Mouse (Mus musculus) megakaryocyte, embryonic 14.5 days (primary cell): Measurements from ENCODE around the gene Ddr1. TPM values are rescaled to one million over a fixed set of nuclear protein-coding genes. Genes with fewer than 3 reads are reported as not detected.
"Not testable (repeated sequence)": the region's sequence is repeated elsewhere in the genome, so short reads cannot be mapped to it uniquely, and the experiment has no call there.

ENCODE experiments used
- H3K27me3 ChIP-seq: replicated peaks from 2 replicates; pipeline ENCODE3; 2012; ENCODE audit warnings: inconsistent platforms
- H3K36me3 ChIP-seq: replicated peaks from 2 replicates; pipeline ENCODE3; 2012; ENCODE audit warnings: low read length, inconsistent platforms, mixed read lengths
- H3K4me1 ChIP-seq: 2 replicates; pipeline ENCODE4 v1.6.1; 2012; ENCODE audit warnings: inconsistent platforms
- H3K4me3 ChIP-seq: replicated peaks from 2 replicates; pipeline ENCODE3; 2012; ENCODE audit warnings: moderate library complexity, mild to moderate bottlenecking, inconsistent platforms
- H3K9me3 ChIP-seq: 2 replicates; pipeline ENCODE4 v1.6.1; 2012; ENCODE audit warnings: inconsistent platforms
- FLI1 ChIP-seq: IDR thresholded peaks from 2 replicates; pipeline ENCODE4 v1.6.1; 2012; ENCODE audit warnings: low read length, inconsistent platforms, mixed read lengths
- GATA1 ChIP-seq: IDR thresholded peaks from 3 replicates; pipeline ENCODE4 v1.6.1; 2012; ENCODE audit warnings: mixed read lengths, low read length, inconsistent platforms, borderline replicate concordance
- polyA plus RNA-seq: library from polyadenylated mRNA; stranded (reverse); fragments of >175 nt; gene quantifications from 2 replicates; pipeline ENCODE4 v1.2.3, GENCODE M21; 2012; ENCODE audit warnings: low replicate concordance; ENCODE audit not compliant: insufficient read depth

The Ddr1 gene
- polyA plus RNA-seq, 1 experiment: not detected

- Histone ChIP-seq H3K4me1 (peaks cover 53% of the 10 kb centered on the region), H3K9me3 (no peaks in the 10 kb centered on the region), H3K36me3 (no peaks in the 10 kb centered on the region), H3K4me3 (peak overlapping the region; percentile 81), H3K27me3 (peaks cover 11% of the 10 kb centered on the region)
- TF ChIP-seq FLI1 (no peak), GATA1 (no peak)
Observed at GRCm38 (mm10) chr17:35737743-35738142, 33.3 kb upstream of the Ddr1 start.

GRCm38 (mm10) chr17:35736280-35736960 is 32.0 kb upstream of the Ddr1 start:
- no peaks in the 10 kb centered on the region for H3K36me3 ChIP-seq
- H3K9me3 ChIP-seq: no peaks in the 10 kb centered on the region
- H3K4me1 ChIP-seq: peaks cover 40% of the 10 kb centered on the region
- peaks cover 20% of the 10 kb centered on the region for H3K27me3 ChIP-seq
- no peak for TF ChIP-seq FLI1
- TF ChIP-seq GATA1: no peak
- H3K4me3 ChIP-seq: peak overlapping the region; percentile 44

GRCm38 (mm10) chr17:35734478-35734877 is 30.1 kb upstream of the Ddr1 start:
- TF ChIP-seq FLI1 (no peak), GATA1 (no peak)
- Histone ChIP-seq H3K9me3 (no peaks in the 10 kb centered on the region), H3K27me3 (peaks cover 29% of the 10 kb centered on the region), H3K36me3 (no peaks in the 10 kb centered on the region), H3K4me3 (no peak overlapping the region), H3K4me1 (peaks cover 21% of the 10 kb centered on the region)

GRCm38 (mm10) chr17:35733398-35733797 is 29.0 kb upstream of the Ddr1 start:
- TF ChIP-seq GATA1 (no peak), FLI1 (no peak)
- H3K4me3 ChIP-seq: no peak overlapping the region
- peaks cover 34% of the 10 kb centered on the region for H3K27me3 ChIP-seq
- H3K9me3 ChIP-seq: no peaks in the 10 kb centered on the region
- peaks cover 17% of the 10 kb centered on the region for H3K4me1 ChIP-seq
- H3K36me3 ChIP-seq: no peaks in the 10 kb centered on the region

- Histone ChIP-seq H3K36me3 (no peaks in the 10 kb centered on the region), H3K4me3 (no peak overlapping the region), H3K4me1 (peaks cover 14% of the 10 kb centered on the region), H3K9me3 (no peaks in the 10 kb centered on the region), H3K27me3 (peaks cover 45% of the 10 kb centered on the region)
- TF ChIP-seq GATA1 (no peak), FLI1 (no peak)
Observed at GRCm38 (mm10) chr17:35731431-35732145, 27.2 kb upstream of the Ddr1 start.

GRCm38 (mm10) chr17:35730112-35730511 is 25.7 kb upstream of the Ddr1 start:
- H3K4me3 ChIP-seq: not testable (repeated sequence)

GRCm38 (mm10) chr17:35728821-35729220 is 24.4 kb upstream of the Ddr1 start:
- Histone ChIP-seq H3K36me3 (no peaks in the 10 kb centered on the region), H3K9me3 (no peaks in the 10 kb centered on the region), H3K27me3 (peaks cover 62% of the 10 kb centered on the region), H3K4me3 (no peak overlapping the region), H3K4me1 (peaks cover 15% of the 10 kb centered on the region)
- TF ChIP-seq FLI1 (no peak), GATA1 (no peak)

More at GRCm38 (mm10) chr17:35730112-35730511, 25.7 kb upstream of the Ddr1 start:
- H3K4me1 ChIP-seq: peaks cover 15% of the 10 kb centered on the region
- not testable (repeated sequence) for H3K9me3 ChIP-seq, H3K36me3 ChIP-seq
- peaks cover 57% of the 10 kb centered on the region for H3K27me3 ChIP-seq

GRCm38 (mm10) chr17:35727471-35728205 is 23.2 kb upstream of the Ddr1 start:
- Histone ChIP-seq H3K4me3 (no peak overlapping the region), H3K9me3 (no peaks in the 10 kb centered on the region), H3K27me3 (peaks cover 67% of the 10 kb centered on the region), H3K36me3 (no peaks in the 10 kb centered on the region), H3K4me1 (peaks cover 15% of the 10 kb centered on the region)
- TF ChIP-seq FLI1 (no peak), GATA1 (no peak)

GRCm38 (mm10) chr17:35727028-35727427 is 22.6 kb upstream of the Ddr1 start:
- peaks cover 15% of the 10 kb centered on the region for H3K4me1 ChIP-seq
- H3K27me3 ChIP-seq: peaks cover 71% of the 10 kb centered on the region

More at GRCm38 (mm10) chr17:35727028-35727427, 22.6 kb upstream of the Ddr1 start:
- no peak overlapping the region for H3K4me3 ChIP-seq
- no peaks in the 10 kb centered on the region for H3K9me3 ChIP-seq
- H3K36me3 ChIP-seq: no peaks in the 10 kb centered on the region
- TF ChIP-seq GATA1 (no peak), FLI1 (no peak)
